Mouse (Mus musculus): ENCODE measurements at regions not wholly inside any gene's neighbourhood (a gene's known extent, or its start where the extent isn't known, plus 50 kb on each side); places are given as distances from the start of the nearest gene placed in this dataset.

GRCm38 (mm10) chr12:110112051-110112722 lies 166.7 kb upstream of the Dio3 start:
- WGBS: 74% methylated on average over 11 of the region's 11 CpGs

DNA sequence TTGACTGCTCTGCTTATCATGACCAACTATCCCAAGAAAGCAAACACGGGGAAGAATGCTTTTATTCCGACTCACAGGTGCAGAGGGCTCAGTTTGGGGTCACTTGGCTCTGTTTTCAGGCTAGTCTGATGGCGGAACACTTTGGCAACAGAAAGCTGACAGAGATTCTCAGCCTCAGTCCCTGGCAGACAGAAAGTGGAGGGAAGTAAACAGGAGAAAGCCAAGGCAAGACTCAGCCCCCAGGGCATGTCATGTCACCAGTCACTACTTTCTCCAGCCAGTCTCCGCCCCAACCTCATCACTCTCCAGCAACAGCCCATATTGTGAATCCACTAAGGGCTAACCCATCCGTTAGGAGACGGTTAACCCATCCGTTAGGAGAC lies 166.2 kb upstream of the Dio3 start:
- no peak for DNase-seq (ENCODE audit: low read depth in 1 of 2, low spot score in 2 of 2)
- no peak overlapping the region for H3K4me3 ChIP-seq (ENCODE audit: extremely low read depth, insufficient read depth, insufficient read length)
- no peaks in the 10 kb centered on the region for H3K4me1 ChIP-seq (ENCODE audit: control insufficient read depth, insufficient read depth, insufficient read length)
- H3K36me3 ChIP-seq (ENCODE audit: control insufficient read depth, insufficient read depth, low read length): no peaks in the 10 kb centered on the region
- 82% methylated on average over 7 of the region's 7 CpGs for WGBS
- TF ChIP-seq POLR2A (IDR thresholded peaks at IDR 0.05; ENCODE audit: low read depth, low read length) (no peak), CTCF (IDR thresholded peaks at IDR 0.05; ENCODE audit: extremely low read depth, insufficient read depth, insufficient read length, insufficient replicate concordance) (no peak)
- no peaks in the 10 kb centered on the region for H3K27me3 ChIP-seq (ENCODE audit: control insufficient read depth, insufficient read depth, low read length)
- no peak overlapping the region for H3K27ac ChIP-seq (ENCODE audit: insufficient read depth, low read length)

More at GRCm38 (mm10) chr12:110112051-110112722, 166.7 kb upstream of the Dio3 start:
- no peak overlapping the region for H3K4me3 ChIP-seq (ENCODE audit: extremely low read depth, insufficient read depth, insufficient read length)
- no peaks in the 10 kb centered on the region for H3K4me1 ChIP-seq (ENCODE audit: control insufficient read depth, insufficient read depth, insufficient read length)
- H3K36me3 ChIP-seq (ENCODE audit: control insufficient read depth, insufficient read depth, low read length): no peaks in the 10 kb centered on the region
- no peak for DNase-seq (ENCODE audit: low read depth in 1 of 2, low spot score in 2 of 2)
- H3K27ac ChIP-seq (ENCODE audit: insufficient read depth, low read length): no peak overlapping the region
- no peaks in the 10 kb centered on the region for H3K27me3 ChIP-seq (ENCODE audit: control insufficient read depth, insufficient read depth, low read length)
- TF ChIP-seq CTCF (IDR thresholded peaks at IDR 0.05; ENCODE audit: extremely low read depth, insufficient read depth, insufficient read length, insufficient replicate concordance): no peak
- TF ChIP-seq POLR2A (IDR thresholded peaks at IDR 0.05; ENCODE audit: low read depth, low read length): no peak

DNA sequence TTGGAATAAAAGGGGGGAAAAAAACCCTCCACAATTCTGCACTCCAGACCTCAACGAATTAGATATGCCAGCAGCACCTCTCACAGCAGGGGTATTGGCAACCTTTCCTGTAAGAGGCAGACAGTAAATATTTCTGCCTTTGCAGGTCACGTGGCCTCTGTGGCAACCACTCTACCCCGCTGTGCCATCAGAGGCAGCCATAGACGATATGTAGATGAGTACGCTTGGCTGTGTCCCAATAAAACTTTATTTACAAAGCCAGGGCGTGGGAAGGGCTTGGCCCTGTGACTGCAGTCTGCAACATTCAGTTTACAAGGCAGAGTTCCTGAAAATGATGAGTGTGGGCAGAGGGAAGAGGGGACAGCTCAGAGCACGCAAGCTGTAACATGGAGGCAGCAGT lies 158.7 kb upstream of the Dio3 start:
- Histone ChIP-seq H3K27me3 (ENCODE audit: control insufficient read depth, insufficient read depth, low read length) (no peaks in the 10 kb centered on the region), H3K27ac (ENCODE audit: insufficient read depth, low read length) (no peak overlapping the region), H3K4me1 (ENCODE audit: control insufficient read depth, insufficient read depth, insufficient read length) (no peaks in the 10 kb centered on the region), H3K36me3 (ENCODE audit: control insufficient read depth, insufficient read depth, low read length) (no peaks in the 10 kb centered on the region), H3K4me3 (ENCODE audit: extremely low read depth, insufficient read depth, insufficient read length) (no peak overlapping the region)
- WGBS: 81% methylated on average over 7 of the region's 7 CpGs
- no peak for TF ChIP-seq POLR2A (IDR thresholded peaks at IDR 0.05; ENCODE audit: low read depth, low read length)
- DNase-seq (ENCODE audit: low read depth in 1 of 2, low spot score in 2 of 2): no peak

GRCm38 (mm10) chr12:110122976-110123375 lies 155.9 kb upstream of the Dio3 start:
- H3K4me3 ChIP-seq (ENCODE audit: extremely low read depth, insufficient read depth, insufficient read length): no peak overlapping the region
- H3K4me1 ChIP-seq (ENCODE audit: control insufficient read depth, insufficient read depth, insufficient read length): no peaks in the 10 kb centered on the region
- no peak for TF ChIP-seq CTCF (IDR thresholded peaks at IDR 0.05; ENCODE audit: extremely low read depth, insufficient read depth, insufficient read length, insufficient replicate concordance)
- no peak for TF ChIP-seq POLR2A (IDR thresholded peaks at IDR 0.05; ENCODE audit: low read depth, low read length)
- DNase-seq (ENCODE audit: low read depth in 1 of 2, low spot score in 2 of 2): no peak
- no peak overlapping the region for H3K27ac ChIP-seq (ENCODE audit: insufficient read depth, low read length)
- WGBS: 90% methylated on average over 4 of the region's 4 CpGs
- no peaks in the 10 kb centered on the region for H3K36me3 ChIP-seq (ENCODE audit: control insufficient read depth, insufficient read depth, low read length)
- H3K27me3 ChIP-seq (ENCODE audit: control insufficient read depth, insufficient read depth, low read length): no peaks in the 10 kb centered on the region

- no peak overlapping the region for H3K4me3 ChIP-seq (ENCODE audit: extremely low read depth, insufficient read depth, insufficient read length)
- TF ChIP-seq POLR2A (IDR thresholded peaks at IDR 0.05; ENCODE audit: low read depth, low read length) (no peak), CTCF (IDR thresholded peaks at IDR 0.05; ENCODE audit: extremely low read depth, insufficient read depth, insufficient read length, insufficient replicate concordance) (no peak)
- no peaks in the 10 kb centered on the region for H3K27me3 ChIP-seq (ENCODE audit: control insufficient read depth, insufficient read depth, low read length)
Observed at GRCm38 (mm10) chr12:110126525-110126924, 152.3 kb upstream of the Dio3 start.

GRCm38 (mm10) chr12:110145379-110145778 lies 133.5 kb upstream of the Dio3 start:
- DNase-seq (ENCODE audit: low read depth in 1 of 2, low spot score in 2 of 2): no peak
- no peaks in the 10 kb centered on the region for H3K36me3 ChIP-seq (ENCODE audit: control insufficient read depth, insufficient read depth, low read length)
- WGBS: 84% methylated on average over 5 of the region's 5 CpGs

More at GRCm38 (mm10) chr12:110126525-110126924, 152.3 kb upstream of the Dio3 start:
- Histone ChIP-seq H3K27ac (ENCODE audit: insufficient read depth, low read length) (no peak overlapping the region), H3K4me1 (ENCODE audit: control insufficient read depth, insufficient read depth, insufficient read length) (no peaks in the 10 kb centered on the region), H3K36me3 (ENCODE audit: control insufficient read depth, insufficient read depth, low read length) (no peaks in the 10 kb centered on the region)
- no peak for DNase-seq (ENCODE audit: low read depth in 1 of 2, low spot score in 2 of 2)
- WGBS: 90% methylated on average over 7 of the region's 7 CpGs

GRCm38 (mm10) chr12:110154225-110154962 lies 124.5 kb upstream of the Dio3 start:
- Histone ChIP-seq H3K27me3 (ENCODE audit: control insufficient read depth, insufficient read depth, low read length) (no peaks in the 10 kb centered on the region), H3K4me1 (ENCODE audit: control insufficient read depth, insufficient read depth, insufficient read length) (no peaks in the 10 kb centered on the region), H3K4me3 (ENCODE audit: extremely low read depth, insufficient read depth, insufficient read length) (no peak overlapping the region), H3K36me3 (ENCODE audit: control insufficient read depth, insufficient read depth, low read length) (no peaks in the 10 kb centered on the region), H3K27ac (ENCODE audit: insufficient read depth, low read length) (no peak overlapping the region)
- TF ChIP-seq CTCF (IDR thresholded peaks at IDR 0.05; ENCODE audit: extremely low read depth, insufficient read depth, insufficient read length, insufficient replicate concordance) (no peak), POLR2A (IDR thresholded peaks at IDR 0.05; ENCODE audit: low read depth, low read length) (no peak)
- WGBS: 86% methylated on average over 8 of the region's 8 CpGs
- no peak for DNase-seq (ENCODE audit: low read depth in 1 of 2, low spot score in 2 of 2)

More at GRCm38 (mm10) chr12:110145379-110145778, 133.5 kb upstream of the Dio3 start:
- TF ChIP-seq CTCF (IDR thresholded peaks at IDR 0.05; ENCODE audit: extremely low read depth, insufficient read depth, insufficient read length, insufficient replicate concordance): no peak
- TF ChIP-seq POLR2A (IDR thresholded peaks at IDR 0.05; ENCODE audit: low read depth, low read length): no peak
- no peak overlapping the region for H3K4me3 ChIP-seq (ENCODE audit: extremely low read depth, insufficient read depth, insufficient read length)
- H3K27ac ChIP-seq (ENCODE audit: insufficient read depth, low read length): no peak overlapping the region
- no peaks in the 10 kb centered on the region for H3K27me3 ChIP-seq (ENCODE audit: control insufficient read depth, insufficient read depth, low read length)
- H3K4me1 ChIP-seq (ENCODE audit: control insufficient read depth, insufficient read depth, insufficient read length): no peaks in the 10 kb centered on the region
